In the genomic region with DNA sequence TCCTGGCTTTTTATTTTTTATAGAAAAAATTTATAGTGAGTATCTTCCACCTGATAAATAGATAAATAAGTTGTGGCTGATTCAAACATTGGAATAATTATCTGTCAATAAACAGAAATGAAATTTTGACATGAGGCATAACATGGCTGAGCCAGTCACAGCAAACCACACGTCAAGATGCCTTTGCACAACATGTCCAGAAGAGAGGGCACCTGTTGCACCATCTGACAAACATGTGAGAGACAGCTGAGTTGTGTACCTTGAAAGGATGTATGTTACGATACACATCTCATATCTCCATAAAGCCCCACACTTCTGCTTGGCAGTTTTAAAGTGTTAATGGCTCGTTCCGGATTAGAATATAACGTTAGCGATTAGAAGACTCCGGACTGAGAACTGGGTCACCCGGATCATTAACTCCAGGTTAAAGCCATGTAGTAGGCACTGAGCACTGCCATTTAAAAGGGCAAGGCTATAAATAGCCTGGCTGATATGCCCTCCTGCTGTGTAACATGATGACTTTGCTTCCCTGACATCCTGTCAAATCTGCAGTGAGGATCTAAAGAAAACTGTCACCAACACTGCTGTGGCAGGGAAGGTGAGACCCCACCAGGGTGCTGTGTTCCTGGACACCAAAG, we compare ENCODE assay signal across 16 mouse cellular contexts.
DNase-seq lines count a peak whose midpoint lies in the region; ATAC-seq and TF ChIP-seq lines count a peak whose summit lies in the region.
"Had no signal": no experiment of that assay in that cellular context is flagged by ENCODE, and none has a peak within 500 bp of the region (broad histone marks: within the 10 kb centered on the region; RNA-seq: fewer than 3 reads in every experiment).

No protein-coding gene starts in this region.

- H3K4me3 ChIP-seq in heart, embryonic 11.5 days (ENCODE audit: low read depth, low read length) = no peak overlapping the region
- H3K4me3 ChIP-seq in heart, embryonic 13.5 days = no peak overlapping the region
- H3K4me3 ChIP-seq in kidney, postnatal 0 days (replicated peaks; ENCODE audit: low read depth, low read length) = no peak overlapping the region
- no peak overlapping the region for H3K4me3 ChIP-seq in hindbrain, embryonic 16.5 days (ENCODE audit: low read length)
- H3K4me3 ChIP-seq: embryonic facial prominence, embryonic 10.5 days; limb, embryonic 15.5 days; neural tube, embryonic 13.5 days had no signal

- peaks cover 6% of the 10 kb centered on the region; the same call in 1 of the 2 replicates for H3K4me1 ChIP-seq in heart, embryonic 11.5 days (ENCODE audit: control insufficient read depth, insufficient read depth, low read length)
- H3K4me1 ChIP-seq in heart, embryonic 13.5 days = peaks cover 8% of the 10 kb centered on the region
- H3K4me1 ChIP-seq in kidney, postnatal 0 days (replicated peaks; ENCODE audit: insufficient read depth, low read length) = no peaks in the 10 kb centered on the region
- H3K4me1 ChIP-seq in hindbrain, embryonic 16.5 days (ENCODE audit: control insufficient read depth, insufficient read depth, low read depth, low read length) = no peaks in the 10 kb centered on the region
- H3K4me1 ChIP-seq: embryonic facial prominence, embryonic 10.5 days; limb, embryonic 15.5 days; neural tube, embryonic 13.5 days had no signal

- TF ChIP-seq CTCF in kidney, postnatal 0 days (IDR thresholded peaks at IDR 0.05; ENCODE audit: low read depth) = peak; percentile 21; the same call in 1 of the 2 replicates

- H3K36me3 ChIP-seq in heart, embryonic 11.5 days (ENCODE audit: control insufficient read depth, insufficient read depth, low read length) = no peaks in the 10 kb centered on the region
- no peaks in the 10 kb centered on the region for H3K36me3 ChIP-seq in heart, embryonic 13.5 days
- no peaks in the 10 kb centered on the region for H3K36me3 ChIP-seq in kidney, postnatal 0 days (ENCODE audit: insufficient read depth, low read length)
- no peaks in the 10 kb centered on the region for H3K36me3 ChIP-seq in hindbrain, embryonic 16.5 days (ENCODE audit: control insufficient read depth, insufficient read depth, low read length)
- H3K36me3 ChIP-seq: embryonic facial prominence, embryonic 10.5 days; limb, embryonic 15.5 days; neural tube, embryonic 13.5 days had no signal

- H3K4me2 ChIP-seq in heart, embryonic 11.5 days = peak overlapping the region; percentile 14
- H3K4me2 ChIP-seq in heart, embryonic 13.5 days = peak overlapping the region; percentile 36
- no peak overlapping the region for H3K4me2 ChIP-seq in kidney, postnatal 0 days (ENCODE audit: low read length)
- H3K4me2 ChIP-seq in hindbrain, embryonic 16.5 days (ENCODE audit: low read length) = no peak overlapping the region
- H3K4me2 ChIP-seq: limb, embryonic 15.5 days; neural tube, embryonic 13.5 days had no signal

- intact Hi-C loops in heart, postnatal 25 days (cut with DNase I) = no loop called here

- H3K9ac ChIP-seq in heart, embryonic 11.5 days (ENCODE audit: low read depth, low read length) = no peak overlapping the region
- no peak overlapping the region for H3K9ac ChIP-seq in heart, embryonic 13.5 days
- no peak overlapping the region for H3K9ac ChIP-seq in kidney, postnatal 0 days (ENCODE audit: low read depth, low read length)
- no peak overlapping the region for H3K9ac ChIP-seq in hindbrain, embryonic 16.5 days (ENCODE audit: low read depth, low read length)
- H3K9ac ChIP-seq: limb, embryonic 15.5 days; neural tube, embryonic 13.5 days had no signal

- ATAC-seq in heart, embryonic 11.5 days (replicated peaks; ENCODE audit: insufficient number of reproducible peaks, low FRiP score, low TSS enrichment) = no peak
- no peak for ATAC-seq in heart, embryonic 13.5 days (ENCODE audit: extremely low read depth, insufficient number of reproducible peaks, low FRiP score, low TSS enrichment)
- 0 out of 2 replicates have a peak, but pooled peaks have one; percentile 59 for ATAC-seq in kidney, postnatal 0 days (replicated peaks; ENCODE audit: low FRiP score, low read depth)
- no peak for ATAC-seq in hindbrain, embryonic 16.5 days
- ATAC-seq: forebrain, embryonic 14.5 days had no signal

- H3K27ac ChIP-seq in heart, embryonic 11.5 days (ENCODE audit: low read depth, low read length) = no peak overlapping the region
- no peak overlapping the region for H3K27ac ChIP-seq in heart, embryonic 13.5 days (replicated peaks)
- no peak overlapping the region for H3K27ac ChIP-seq in kidney, postnatal 0 days
- H3K27ac ChIP-seq in hindbrain, embryonic 16.5 days (ENCODE audit: low read depth, low read length) = no peak overlapping the region
- H3K27ac ChIP-seq: embryonic facial prominence, embryonic 10.5 days; limb, embryonic 15.5 days; neural tube, embryonic 13.5 days had no signal

- WGBS in heart, embryonic 11.5 days (ENCODE audit: insufficient replicate concordance) = 69% methylated on average over 8 of the region's 8 CpGs
- 58% methylated on average over 8 of the region's 8 CpGs for WGBS in heart, embryonic 13.5 days
- WGBS in kidney, postnatal 0 days = 43% methylated on average over 8 of the region's 8 CpGs
- WGBS in hindbrain, embryonic 16.5 days = 86% methylated on average over 8 of the region's 8 CpGs

- no peaks in the 10 kb centered on the region for H3K27me3 ChIP-seq in heart, embryonic 11.5 days (ENCODE audit: control insufficient read depth, insufficient read depth, low read length)
- H3K27me3 ChIP-seq in heart, embryonic 13.5 days (replicated peaks) = no peaks in the 10 kb centered on the region
- no peaks in the 10 kb centered on the region for H3K27me3 ChIP-seq in kidney, postnatal 0 days (ENCODE audit: insufficient read depth, low read length)
- no peaks in the 10 kb centered on the region for H3K27me3 ChIP-seq in hindbrain, embryonic 16.5 days (replicated peaks; ENCODE audit: control insufficient read depth, insufficient read depth, low read length)
- H3K27me3 ChIP-seq: limb, embryonic 15.5 days; neural tube, embryonic 13.5 days had no signal

- no peaks in the 10 kb centered on the region for H3K9me3 ChIP-seq in heart, embryonic 11.5 days (replicated peaks; ENCODE audit: control insufficient read depth, low read length)
- H3K9me3 ChIP-seq in heart, embryonic 13.5 days = no peaks in the 10 kb centered on the region
- no peaks in the 10 kb centered on the region for H3K9me3 ChIP-seq in kidney, postnatal 0 days (replicated peaks; ENCODE audit: low read length)
- no peaks in the 10 kb centered on the region for H3K9me3 ChIP-seq in hindbrain, embryonic 16.5 days (ENCODE audit: control insufficient read depth, low read length)
- H3K9me3 ChIP-seq: embryonic facial prominence, embryonic 10.5 days; limb, embryonic 15.5 days; neural tube, embryonic 13.5 days had no signal

- peak; percentile 9 to 13 for DNase-seq in heart, adult 18-20 months
- DNase-seq in heart, postnatal 25 days (ENCODE audit: low spot score) = no peak
- peak; percentile 8 for DNase-seq in kidney, postnatal 0 days (ENCODE audit: low spot score)
- DNase-seq in frontal cortex, adult 2 months (ENCODE audit: extremely low spot score in 1 of 2, low spot score in 1 of 2) = no peak
- DNase-seq in cerebellum, adult 18-20 months = no peak
- DNase-seq: cerebellum, adult 11 months; cerebellum, postnatal 36 days; lung, postnatal 14 days; right cerebral cortex, postnatal 4 days had no signal

Comparison
In these comparisons a context has a peak if more than half of its experiments do, and no peak if none do; other contexts are left out.
1. DNase-seq: peak in heart, adult 18-20 months (2 of 2) and kidney, postnatal 0 days (single experiment); none in heart, postnatal 25 days (single experiment), frontal cortex, adult 2 months (0 of 2) and cerebellum, adult 18-20 months (0 of 2).
2. H3K4me2 ChIP-seq: peak in heart, embryonic 11.5 days (single experiment) and heart, embryonic 13.5 days (single experiment); none in kidney, postnatal 0 days (single experiment) and hindbrain, embryonic 16.5 days (single experiment).